Mouse (Mus musculus): ENCODE data around the gene Olfm1. TPM values are rescaled to one million over a fixed set of nuclear protein-coding genes. Genes with fewer than 3 reads are reported as not detected.

Gene Olfm1
- total RNA-seq, 2 experiments from 2014 or later, result 417 to 489 TPM

Other genes starting within 250 kb of the Olfm1 start
- not detected for gene Fcnb, start 108.1 kb upstream of the Olfm1 start, total RNA-seq (2021)